Mouse (Mus musculus): ENCODE results near the gene Muc15.

Gene Muc15

DNA sequence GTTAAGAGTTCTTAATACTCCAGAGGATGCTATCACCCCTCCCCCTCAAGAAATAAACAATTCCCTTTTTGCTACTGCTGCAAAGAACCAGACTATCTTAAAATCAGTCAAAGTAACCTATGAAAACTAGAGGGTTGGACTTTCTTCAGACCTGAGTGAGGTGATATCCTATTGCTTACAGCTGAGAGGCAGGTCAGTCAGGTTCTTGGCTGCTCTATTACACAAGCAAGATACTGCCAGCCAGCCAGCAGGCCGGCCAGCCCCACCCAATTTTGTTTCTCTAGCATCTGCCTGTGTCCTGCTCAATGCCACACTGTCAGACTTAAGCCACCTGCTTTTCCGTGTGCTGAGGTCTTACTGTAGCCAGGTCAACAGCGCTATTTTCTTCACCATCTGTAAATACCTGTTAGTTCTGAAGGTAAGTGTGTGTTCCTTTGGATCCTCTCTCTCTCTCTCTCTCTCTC lies at the start of gene Muc15:
Gene Muc15, plus strand, starts transcription at position 51 of the 464 bp plus-strand sequence.
- DNase-seq = peak; percentile 50

DNA sequence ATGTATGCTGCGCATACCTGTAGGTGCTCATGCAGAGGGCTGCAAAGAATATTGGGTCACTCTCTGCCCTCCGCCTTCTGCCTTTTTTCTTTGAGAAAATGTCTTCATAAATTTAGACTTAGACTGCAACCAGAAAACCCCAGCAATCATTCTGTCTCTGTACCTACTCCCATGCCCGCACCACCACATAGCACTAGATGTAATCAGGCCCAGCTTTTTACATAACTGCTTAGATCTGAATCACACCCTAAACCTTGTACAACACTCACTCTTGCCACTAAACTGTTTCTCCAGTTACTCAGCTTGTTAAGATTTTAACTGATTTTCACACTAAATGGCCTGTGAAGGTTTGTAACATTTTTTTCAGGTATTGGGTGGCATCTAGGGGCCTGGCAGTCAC lies 11.7 kb upstream of the Muc15 start:
- no peak for DNase-seq

DNA sequence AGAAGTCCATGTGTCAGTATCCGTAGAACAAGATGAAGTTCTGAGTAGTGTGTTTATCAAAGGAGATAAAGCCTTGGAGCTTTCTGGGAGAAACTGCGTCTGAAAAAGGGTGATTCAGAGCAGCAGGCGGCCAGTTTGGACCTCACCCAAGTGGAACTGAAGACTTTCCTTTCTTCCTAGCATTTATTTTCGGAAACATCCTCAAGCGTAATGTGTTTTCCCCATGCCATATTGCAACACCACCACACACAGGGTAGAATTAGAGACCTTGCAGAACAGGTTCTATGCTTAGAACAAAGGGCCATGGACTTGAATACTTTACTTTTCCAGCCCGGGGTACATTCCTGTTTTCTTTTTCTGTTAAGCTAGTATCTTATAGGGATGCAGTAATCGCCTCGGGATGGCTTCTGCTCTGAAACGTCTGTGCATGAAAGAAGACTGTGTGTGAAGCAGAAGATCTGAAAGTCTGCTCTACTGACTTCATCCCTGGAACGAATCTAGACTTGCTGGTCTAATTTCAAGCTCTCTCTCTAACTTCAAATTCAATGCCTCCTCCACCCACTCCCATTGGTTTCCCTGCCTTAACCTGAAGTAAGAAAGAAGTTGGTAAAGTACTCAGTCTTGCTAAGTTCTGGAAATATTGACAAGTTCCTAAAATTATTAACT lies 11.0 kb upstream of the Muc15 start:
- DNase-seq = no peak

DNA sequence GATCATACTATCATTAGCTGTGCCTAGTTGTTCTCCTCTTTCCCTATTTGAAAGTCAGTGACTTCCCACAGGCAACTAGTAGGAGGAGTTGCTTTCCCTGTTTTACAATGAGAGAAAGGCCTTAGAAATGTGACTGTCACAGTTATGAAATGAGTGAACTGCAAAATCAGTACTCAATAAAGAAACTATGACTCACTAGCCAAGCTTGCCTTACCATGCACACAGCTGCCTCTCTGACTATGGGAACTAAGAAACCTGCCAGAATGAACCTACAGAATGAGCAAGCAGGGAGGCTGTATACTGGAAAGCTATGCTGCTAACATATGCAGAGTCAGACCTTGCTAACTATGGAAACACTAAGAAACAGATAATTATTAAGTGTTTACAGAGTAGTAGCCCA lies 2.1 kb upstream of the Muc15 start:
- no peak for DNase-seq

DNA sequence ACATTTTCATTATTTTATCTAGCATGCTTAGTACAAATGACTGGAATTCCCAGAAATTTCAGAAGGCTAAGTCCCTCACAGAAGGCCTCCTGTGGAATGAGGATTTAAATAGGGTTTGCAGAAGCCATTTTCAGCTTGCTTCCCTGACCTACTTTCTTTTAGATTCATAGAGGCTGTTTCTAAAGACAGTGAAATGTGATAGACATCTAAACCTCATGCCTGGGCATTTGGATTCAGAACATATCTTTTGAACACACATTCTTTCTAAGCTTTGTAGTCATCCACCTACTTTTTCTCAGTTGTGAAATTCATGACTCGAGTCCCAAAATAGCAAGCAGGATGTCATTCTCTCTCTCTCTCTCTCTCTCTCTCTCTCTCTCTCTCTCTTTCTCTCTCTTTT lies 1.1 kb downstream of the Muc15 start:
- DNase-seq = no peak

DNA sequence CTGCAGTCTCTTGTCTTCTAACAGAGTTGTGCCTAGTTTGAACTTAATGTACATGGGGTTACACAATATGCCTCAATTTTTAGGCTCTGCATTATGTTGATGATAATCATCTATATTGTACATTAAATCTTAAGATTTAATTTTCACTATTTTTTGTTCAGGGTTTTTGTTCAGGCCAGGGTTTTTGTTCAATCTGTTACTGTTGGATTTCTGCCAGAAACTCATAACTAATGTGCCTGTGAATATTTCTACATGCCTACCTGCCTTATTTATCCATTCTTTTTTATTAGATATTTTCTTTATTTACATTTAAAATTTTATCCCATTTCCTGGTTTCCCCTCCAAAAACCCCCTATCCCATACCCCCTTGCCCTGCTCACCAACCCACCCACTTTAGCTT lies 5.0 kb downstream of the Muc15 start:
- no peak for DNase-seq

DNA sequence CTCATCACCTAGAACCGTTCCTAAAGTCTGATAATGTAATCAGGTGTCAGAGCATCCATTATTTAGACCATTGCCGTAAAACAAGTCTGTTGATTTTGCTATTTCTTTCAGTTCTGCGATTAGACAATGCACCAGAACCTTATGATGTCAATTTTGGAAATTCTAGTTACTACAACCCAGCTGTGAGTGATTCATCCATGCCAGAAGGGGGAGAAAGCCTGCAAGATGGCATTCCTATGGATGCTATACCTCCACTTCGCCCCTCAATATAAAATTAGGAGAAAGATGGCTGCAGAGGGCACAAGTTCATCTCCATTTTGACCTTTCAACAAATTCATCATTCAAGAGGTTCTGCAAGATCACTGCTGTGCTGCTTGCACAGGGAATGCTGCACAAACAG lies 16.1 kb downstream of the Muc15 start:
- no peak for DNase-seq

DNA sequence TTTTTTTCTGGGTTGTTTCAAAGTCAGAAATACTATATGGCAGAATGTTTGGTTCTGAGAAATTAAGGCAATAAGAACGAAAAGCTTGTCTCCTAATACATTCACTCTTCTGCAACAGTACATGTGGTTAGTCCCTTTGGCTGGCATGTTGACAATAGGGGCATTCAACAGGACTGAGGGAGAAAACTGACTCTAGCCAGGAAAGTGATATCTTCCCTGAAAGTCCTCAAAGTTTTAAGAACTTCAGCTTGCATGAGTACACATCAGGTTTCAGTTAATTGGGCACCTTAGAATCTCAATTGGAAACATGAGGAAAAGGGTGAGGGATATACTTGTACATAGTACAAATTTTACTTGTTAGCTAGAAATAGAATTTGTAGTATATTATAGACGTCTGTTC lies 16.8 kb downstream of the Muc15 start:
- no peak for DNase-seq

DNA sequence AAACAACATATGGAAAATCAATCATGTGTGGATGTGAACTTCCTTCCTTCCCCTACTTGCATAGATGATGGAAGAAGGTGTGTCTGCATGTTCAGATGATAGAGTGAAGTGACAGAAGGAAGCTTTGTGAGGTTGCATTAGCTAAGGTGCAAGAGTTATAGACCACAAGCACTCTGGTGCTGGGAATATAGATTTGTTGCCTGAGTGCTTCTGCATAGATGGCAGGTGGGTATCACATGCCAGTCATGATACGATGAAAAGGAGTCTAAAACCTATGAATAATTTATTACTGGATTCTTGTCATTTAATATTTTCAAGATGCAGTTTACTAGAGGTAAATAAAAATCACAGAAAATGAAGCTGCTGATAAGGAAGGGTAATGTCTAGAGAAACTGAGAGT lies 18.6 kb downstream of the Muc15 start:
- no peak for DNase-seq

DNA sequence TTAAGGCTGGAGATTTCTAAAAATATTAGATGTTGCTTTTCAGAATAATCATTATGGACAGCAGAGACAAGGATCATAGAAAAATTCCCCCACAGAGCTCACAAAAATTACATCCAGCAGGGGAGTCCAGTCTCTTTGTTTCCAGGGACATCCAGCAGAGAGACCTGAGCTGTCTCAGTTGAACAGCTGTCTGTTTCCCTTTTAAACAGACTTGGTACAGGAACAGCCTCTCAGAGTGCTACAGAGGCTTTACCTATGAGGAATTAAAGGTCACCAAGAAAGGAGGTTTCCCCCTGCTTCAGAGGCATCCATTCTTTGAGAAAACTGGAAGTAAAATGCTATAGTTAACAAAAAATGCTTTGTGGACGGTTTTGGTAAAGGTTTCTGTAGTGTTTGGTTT lies 19.4 kb downstream of the Muc15 start:
- no peak for DNase-seq

DNA sequence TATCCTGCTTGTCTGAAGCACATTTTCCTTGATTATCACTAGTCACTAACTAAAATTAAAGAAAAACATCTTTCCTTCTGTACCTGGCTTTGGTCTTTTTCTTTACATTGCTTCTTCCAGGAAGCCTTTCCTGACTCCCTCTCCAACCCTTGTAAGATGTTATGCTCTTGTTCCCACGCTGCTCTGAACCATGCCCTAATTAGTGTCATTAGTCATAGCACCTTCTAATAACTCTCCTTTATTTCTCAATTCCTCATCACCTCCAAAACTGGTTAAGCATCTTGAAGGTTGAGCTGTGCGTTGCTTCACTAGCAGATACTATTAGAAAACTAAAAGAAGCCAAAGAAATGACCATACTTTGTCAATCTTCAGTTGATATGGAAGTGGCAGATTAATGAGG lies 36.4 kb downstream of the Muc15 start:
- DNase-seq = no peak

DNA sequence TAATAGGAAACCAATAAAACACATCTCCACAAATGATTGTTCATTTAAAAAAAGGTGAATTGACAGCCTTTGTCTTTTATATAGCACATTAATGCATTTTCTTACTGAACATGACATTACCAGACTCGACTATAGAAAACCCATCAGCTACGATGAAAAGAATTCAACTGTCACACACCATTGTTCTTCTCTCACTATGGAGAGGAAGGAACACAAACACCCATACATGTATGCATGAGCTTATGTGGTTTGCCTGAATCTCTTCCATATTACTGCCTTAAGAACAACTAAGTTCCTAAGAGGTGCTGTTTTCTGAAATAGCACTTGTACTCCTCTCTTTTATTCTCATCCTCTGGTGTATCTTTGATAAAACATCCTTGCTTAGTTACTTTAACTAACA lies 38.3 kb downstream of the Muc15 start:
- no peak for DNase-seq

DNA sequence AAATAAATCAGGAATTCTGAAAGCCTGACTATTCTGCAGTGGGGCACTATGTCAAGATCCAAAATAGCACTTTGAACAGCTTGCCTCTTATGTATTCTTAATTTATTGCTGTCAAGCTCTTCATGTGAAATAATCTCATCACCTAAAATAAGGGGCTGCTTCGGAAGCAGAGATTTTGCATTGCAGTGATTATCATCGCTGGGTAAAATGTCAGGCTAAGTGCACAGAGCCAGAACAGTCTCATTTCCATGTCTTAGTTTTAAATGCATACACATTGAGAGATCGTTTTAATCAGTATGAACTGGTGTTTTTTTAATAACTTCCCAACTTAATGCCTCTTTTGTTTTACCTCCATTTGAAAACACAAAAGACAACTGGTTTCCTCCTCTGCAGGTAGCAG lies 66.3 kb downstream of the Muc15 start:
- DNase-seq = no peak
